Mouse (Mus musculus): ENCODE measurements around the gene Cdh18. TPM values are rescaled to one million over a fixed set of nuclear protein-coding genes. Genes with fewer than 3 reads are reported as not detected.
"Not testable (repeated sequence)": the region's sequence is repeated elsewhere in the genome, so short reads cannot be mapped to it uniquely, and the experiment has no call there.

Cdh18 gene
- polyA plus RNA-seq, 1 experiment from 2014 or later = 0.68 TPM

DNA sequence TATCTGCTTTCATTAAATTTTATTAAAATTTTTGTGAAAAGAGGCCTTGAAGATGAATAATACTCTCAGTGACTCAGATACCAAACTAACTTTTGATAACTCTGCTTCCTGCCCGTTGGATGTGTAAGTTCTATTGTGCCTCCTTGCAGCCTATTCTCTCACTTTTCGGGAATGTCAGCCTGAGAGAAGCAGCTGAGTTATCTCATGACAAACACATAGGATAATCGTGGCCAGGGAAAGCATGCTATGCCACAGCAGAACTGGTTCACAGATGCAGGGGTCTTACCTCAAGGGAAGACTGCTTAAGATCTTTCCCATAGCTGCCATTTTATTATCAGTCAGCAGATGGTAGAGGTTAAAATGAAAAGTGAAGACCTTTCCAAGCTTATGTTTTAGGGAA is 187.3 kb downstream of the Cdh18 start:
- Histone ChIP-seq H3K9ac (ENCODE audit: low read depth, low read length) (no peak overlapping the region), H3K4me2 (ENCODE audit: low read depth, low read length) (no peak overlapping the region), H3K4me1 (ENCODE audit: control insufficient read depth, insufficient read depth, low read length) (no peaks in the 10 kb centered on the region), H3K27me3 (replicated peaks; ENCODE audit: control insufficient read depth, insufficient read depth, low read length) (no peaks in the 10 kb centered on the region), H3K4me3 (ENCODE audit: low read length) (no peak overlapping the region), H3K27ac (ENCODE audit: low read length) (no peak overlapping the region), H3K9me3 (ENCODE audit: control insufficient read depth, low read length) (no peaks in the 10 kb centered on the region), H3K36me3 (ENCODE audit: control insufficient read depth, insufficient read depth, low read length) (no peaks in the 10 kb centered on the region)
- no peak for ATAC-seq
- WGBS = 53% methylated on average over 3 of the region's 3 CpGs

GRCm38 (mm10) chr15:22761257-22761656 is 212.4 kb downstream of the Cdh18 start:
- H3K4me3 ChIP-seq (ENCODE audit: low read length); H3K27ac ChIP-seq (ENCODE audit: low read length); H3K27me3 ChIP-seq (replicated peaks; ENCODE audit: control insufficient read depth, insufficient read depth, low read length); H3K9ac ChIP-seq (ENCODE audit: low read depth, low read length); H3K36me3 ChIP-seq (ENCODE audit: control insufficient read depth, insufficient read depth, low read length); H3K4me2 ChIP-seq (ENCODE audit: low read depth, low read length); H3K9me3 ChIP-seq (ENCODE audit: control insufficient read depth, low read length); ATAC-seq; H3K4me1 ChIP-seq (ENCODE audit: control insufficient read depth, insufficient read depth, low read length): not testable (repeated sequence)

GRCm38 (mm10) chr15:22766591-22766990 is 217.8 kb downstream of the Cdh18 start:
- not testable (repeated sequence) for H3K4me2 ChIP-seq (ENCODE audit: low read depth, low read length); H3K9me3 ChIP-seq (ENCODE audit: control insufficient read depth, low read length); H3K9ac ChIP-seq (ENCODE audit: low read depth, low read length); H3K4me3 ChIP-seq (ENCODE audit: low read length); H3K27ac ChIP-seq (ENCODE audit: low read length); H3K4me1 ChIP-seq (ENCODE audit: control insufficient read depth, insufficient read depth, low read length); ATAC-seq; H3K27me3 ChIP-seq (replicated peaks; ENCODE audit: control insufficient read depth, insufficient read depth, low read length); H3K36me3 ChIP-seq (ENCODE audit: control insufficient read depth, insufficient read depth, low read length)
- 90% methylated on average over 3 of the region's 3 CpGs for WGBS

DNA sequence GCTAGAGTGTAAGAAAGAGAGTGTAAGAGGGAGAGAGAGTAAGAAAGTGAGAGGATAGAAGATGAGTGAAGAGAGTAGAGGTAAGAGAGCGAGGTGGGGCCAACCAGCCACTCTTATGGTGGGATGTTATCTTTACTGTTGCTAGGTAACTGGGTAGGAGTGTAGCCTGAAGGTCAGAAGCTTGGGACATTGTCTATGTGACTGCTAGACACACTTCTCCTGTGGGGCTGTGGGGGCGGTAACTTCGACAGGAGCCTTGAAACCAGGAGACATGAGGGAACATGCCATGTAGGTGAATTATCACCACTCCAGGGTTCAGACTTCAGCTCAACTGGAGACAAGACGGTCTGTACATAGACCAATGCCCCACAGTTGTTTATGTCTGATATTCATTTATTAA is 227.5 kb downstream of the Cdh18 start:
- H3K27ac ChIP-seq (ENCODE audit: low read length) = no peak overlapping the region
- H3K4me1 ChIP-seq (ENCODE audit: control insufficient read depth, insufficient read depth, low read length) = no peaks in the 10 kb centered on the region
- H3K27me3 ChIP-seq (replicated peaks; ENCODE audit: control insufficient read depth, insufficient read depth, low read length) = no peaks in the 10 kb centered on the region
- WGBS = 82% methylated on average over 4 of the region's 4 CpGs
- no peaks in the 10 kb centered on the region for H3K36me3 ChIP-seq (ENCODE audit: control insufficient read depth, insufficient read depth, low read length)
- no peak overlapping the region for H3K4me3 ChIP-seq (ENCODE audit: low read length)
- no peak overlapping the region for H3K9ac ChIP-seq (ENCODE audit: low read depth, low read length)
- H3K9me3 ChIP-seq (ENCODE audit: control insufficient read depth, low read length) = no peaks in the 10 kb centered on the region
- ATAC-seq = no peak
- no peak overlapping the region for H3K4me2 ChIP-seq (ENCODE audit: low read depth, low read length)

- Histone ChIP-seq H3K36me3 (ENCODE audit: control insufficient read depth, insufficient read depth, low read length) (no peaks in the 10 kb centered on the region), H3K27ac (ENCODE audit: low read length) (no peak overlapping the region), H3K4me1 (ENCODE audit: control insufficient read depth, insufficient read depth, low read length) (no peaks in the 10 kb centered on the region), H3K27me3 (replicated peaks; ENCODE audit: control insufficient read depth, insufficient read depth, low read length) (no peaks in the 10 kb centered on the region), H3K9ac (ENCODE audit: low read depth, low read length) (no peak overlapping the region), H3K9me3 (ENCODE audit: control insufficient read depth, low read length) (no peaks in the 10 kb centered on the region), H3K4me2 (ENCODE audit: low read depth, low read length) (no peak overlapping the region), H3K4me3 (ENCODE audit: low read length) (no peak overlapping the region)
- 76% methylated on average over 6 of the region's 6 CpGs for WGBS
- no peak for ATAC-seq
Measured at GRCm38 (mm10) chr15:22789696-22790095, 240.9 kb downstream of the Cdh18 start.

- Histone ChIP-seq H3K9ac (ENCODE audit: low read depth, low read length) (no peak overlapping the region), H3K27ac (ENCODE audit: low read length) (no peak overlapping the region), H3K9me3 (ENCODE audit: control insufficient read depth, low read length) (no peaks in the 10 kb centered on the region), H3K4me2 (ENCODE audit: low read depth, low read length) (no peak overlapping the region), H3K4me3 (ENCODE audit: low read length) (no peak overlapping the region), H3K36me3 (ENCODE audit: control insufficient read depth, insufficient read depth, low read length) (no peaks in the 10 kb centered on the region), H3K4me1 (ENCODE audit: control insufficient read depth, insufficient read depth, low read length) (no peaks in the 10 kb centered on the region), H3K27me3 (replicated peaks; ENCODE audit: control insufficient read depth, insufficient read depth, low read length) (no peaks in the 10 kb centered on the region)
- 91% methylated on average over 3 of the region's 3 CpGs for WGBS
- no peak for ATAC-seq
Measured at GRCm38 (mm10) chr15:22791791-22792190, 243.0 kb downstream of the Cdh18 start.

DNA sequence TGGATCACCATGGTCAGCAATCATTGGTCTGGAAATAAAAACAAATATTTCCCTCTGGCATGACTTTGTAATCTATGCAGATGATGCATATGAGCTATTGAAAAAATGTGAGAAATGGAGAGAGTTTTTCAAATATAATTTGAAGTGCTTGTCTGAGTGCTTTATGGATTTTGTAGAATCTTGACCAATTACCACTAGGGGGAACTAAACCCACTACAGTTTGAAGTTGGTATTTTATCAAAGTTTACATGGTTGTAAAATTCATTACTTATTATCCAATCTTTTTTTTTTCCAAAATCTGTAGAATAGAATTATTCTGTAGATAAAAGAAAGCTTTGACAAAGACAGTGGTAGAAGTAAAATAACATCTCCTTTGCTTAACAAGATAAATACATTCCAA is 284.3 kb downstream of the Cdh18 start:
- no peak overlapping the region for H3K4me3 ChIP-seq (ENCODE audit: low read length)
- H3K9ac ChIP-seq (ENCODE audit: low read depth, low read length) = no peak overlapping the region
- H3K27ac ChIP-seq (ENCODE audit: low read length) = no peak overlapping the region
- H3K36me3 ChIP-seq (ENCODE audit: control insufficient read depth, insufficient read depth, low read length) = no peaks in the 10 kb centered on the region
- ATAC-seq = no peak
- no peaks in the 10 kb centered on the region for H3K27me3 ChIP-seq (replicated peaks; ENCODE audit: control insufficient read depth, insufficient read depth, low read length)
- H3K4me2 ChIP-seq (ENCODE audit: low read depth, low read length) = no peak overlapping the region
- no peaks in the 10 kb centered on the region for H3K4me1 ChIP-seq (ENCODE audit: control insufficient read depth, insufficient read depth, low read length)
- no peaks in the 10 kb centered on the region for H3K9me3 ChIP-seq (ENCODE audit: control insufficient read depth, low read length)

DNA sequence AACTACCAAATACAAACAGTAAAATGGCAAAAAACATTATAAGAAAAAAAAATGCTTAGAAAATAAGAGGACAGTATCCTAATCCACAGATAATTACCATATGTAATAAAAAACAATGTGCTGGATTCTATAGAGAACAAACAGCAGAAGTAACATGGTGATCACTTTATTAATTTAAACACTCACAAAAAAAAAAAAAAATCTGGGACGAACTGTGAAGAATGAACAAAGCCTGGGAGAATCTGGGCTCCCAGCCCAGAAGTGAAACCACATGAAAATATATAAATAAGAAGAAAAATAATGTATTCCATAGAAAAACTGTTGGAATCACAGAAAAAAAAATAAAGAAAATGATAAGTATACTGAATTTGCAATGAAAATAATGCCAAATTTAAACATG is 288.4 kb downstream of the Cdh18 start:
- H3K4me3 ChIP-seq (ENCODE audit: low read length) = no peak overlapping the region
- no peak overlapping the region for H3K27ac ChIP-seq (ENCODE audit: low read length)
- H3K9me3 ChIP-seq (ENCODE audit: control insufficient read depth, low read length) = no peaks in the 10 kb centered on the region
- no peak overlapping the region for H3K9ac ChIP-seq (ENCODE audit: low read depth, low read length)
- H3K4me2 ChIP-seq (ENCODE audit: low read depth, low read length) = no peak overlapping the region
- no peaks in the 10 kb centered on the region for H3K36me3 ChIP-seq (ENCODE audit: control insufficient read depth, insufficient read depth, low read length)
- no peaks in the 10 kb centered on the region for H3K27me3 ChIP-seq (replicated peaks; ENCODE audit: control insufficient read depth, insufficient read depth, low read length)
- H3K4me1 ChIP-seq (ENCODE audit: control insufficient read depth, insufficient read depth, low read length) = no peaks in the 10 kb centered on the region
- no peak for ATAC-seq
- WGBS = 46% methylated on average over 1 of the region's 1 CpGs

DNA sequence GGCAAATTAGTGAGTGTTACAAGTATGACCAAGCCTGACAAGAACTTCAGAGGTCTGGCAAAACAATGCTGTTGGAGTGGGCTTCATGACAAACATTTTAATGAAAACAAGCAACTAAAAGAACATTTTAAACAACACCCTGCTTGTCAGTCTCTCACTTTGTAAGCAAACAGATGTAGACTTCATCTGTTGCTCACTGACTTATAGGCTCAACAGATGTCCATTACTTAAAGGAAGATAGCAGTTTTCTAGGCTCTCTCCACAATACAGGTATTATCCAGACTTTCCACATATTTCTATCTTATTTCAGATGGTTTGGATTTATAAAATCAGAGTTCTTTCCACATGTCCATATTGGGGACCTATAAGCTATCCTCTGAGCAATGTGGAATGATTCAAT is 308.9 kb downstream of the Cdh18 start:
- Histone ChIP-seq H3K4me1 (ENCODE audit: control insufficient read depth, insufficient read depth, low read length) (no peaks in the 10 kb centered on the region), H3K36me3 (ENCODE audit: control insufficient read depth, insufficient read depth, low read length) (no peaks in the 10 kb centered on the region), H3K4me2 (ENCODE audit: low read depth, low read length) (no peak overlapping the region), H3K4me3 (ENCODE audit: low read length) (no peak overlapping the region), H3K27me3 (replicated peaks; ENCODE audit: control insufficient read depth, insufficient read depth, low read length) (no peaks in the 10 kb centered on the region), H3K9me3 (ENCODE audit: control insufficient read depth, low read length) (no peaks in the 10 kb centered on the region), H3K9ac (ENCODE audit: low read depth, low read length) (no peak overlapping the region), H3K27ac (ENCODE audit: low read length) (no peak overlapping the region)
- no peak for ATAC-seq

DNA sequence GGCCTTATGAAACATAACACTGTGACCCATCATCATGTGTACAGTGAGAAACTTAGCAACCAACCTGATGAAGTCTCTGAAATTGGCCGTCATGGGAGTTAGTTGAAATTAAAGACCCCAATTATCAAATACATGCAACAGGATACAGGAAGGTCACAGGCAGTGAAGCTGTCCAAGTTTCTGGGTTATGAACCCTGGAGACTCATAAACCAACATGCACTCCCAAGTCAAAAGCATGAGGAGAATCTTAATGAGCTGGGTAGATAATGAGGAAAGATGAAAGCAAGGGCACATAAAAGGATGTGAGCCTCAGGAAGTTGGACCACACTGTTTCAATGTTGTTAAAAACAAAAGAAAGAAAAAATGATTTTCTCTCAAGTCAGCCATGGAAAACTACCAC is 321.9 kb downstream of the Cdh18 start:
- Histone ChIP-seq H3K4me2 (ENCODE audit: low read depth, low read length) (no peak overlapping the region), H3K27me3 (replicated peaks; ENCODE audit: control insufficient read depth, insufficient read depth, low read length) (no peaks in the 10 kb centered on the region), H3K4me1 (ENCODE audit: control insufficient read depth, insufficient read depth, low read length) (no peaks in the 10 kb centered on the region), H3K27ac (ENCODE audit: low read length) (no peak overlapping the region), H3K36me3 (ENCODE audit: control insufficient read depth, insufficient read depth, low read length) (no peaks in the 10 kb centered on the region), H3K4me3 (ENCODE audit: low read length) (no peak overlapping the region), H3K9me3 (ENCODE audit: control insufficient read depth, low read length) (no peaks in the 10 kb centered on the region), H3K9ac (ENCODE audit: low read depth, low read length) (no peak overlapping the region)
- WGBS = 69% methylated on average over 1 of the region's 1 CpGs
- ATAC-seq = no peak

All from intestine, embryonic 16.5 days (tissue).